Mouse (Mus musculus): Measurements from ENCODE around the gene Il1a.
A peak's percentile ranks its signal among the peaks of the same experiment; 100 is the strongest.

The Il1a gene

DNA sequence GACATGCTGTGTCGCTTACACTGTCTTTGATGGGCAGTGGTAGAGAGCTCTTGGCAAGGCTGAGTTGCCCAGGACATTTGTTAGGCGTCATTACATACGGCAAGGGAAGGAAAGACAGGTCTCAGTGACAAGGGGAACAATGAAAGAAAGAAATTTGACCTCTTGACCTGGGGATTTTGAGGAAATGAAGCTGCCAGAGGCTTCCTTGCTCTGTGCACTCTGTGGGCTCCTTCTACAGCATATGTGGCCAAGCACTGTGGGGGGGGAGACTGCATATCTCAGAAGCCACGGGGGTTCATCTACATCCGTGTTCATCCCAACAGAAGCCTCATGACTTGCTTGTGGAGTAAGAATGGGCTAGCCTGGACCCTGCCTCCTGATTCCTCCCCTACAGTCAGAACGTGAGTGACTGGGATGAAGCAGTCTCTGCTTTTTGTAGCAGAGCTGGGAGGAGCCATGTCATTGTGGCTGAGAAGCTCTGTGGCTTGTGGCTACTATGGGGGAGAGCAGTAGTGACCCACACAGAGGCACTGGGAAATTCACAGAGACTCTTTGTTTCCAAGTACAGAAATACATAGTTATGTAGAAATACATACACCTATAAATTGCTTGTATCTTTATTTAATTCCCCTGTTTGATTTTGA is 48.5 kb downstream of the Il1a start:
- no peak for DNase-seq

DNA sequence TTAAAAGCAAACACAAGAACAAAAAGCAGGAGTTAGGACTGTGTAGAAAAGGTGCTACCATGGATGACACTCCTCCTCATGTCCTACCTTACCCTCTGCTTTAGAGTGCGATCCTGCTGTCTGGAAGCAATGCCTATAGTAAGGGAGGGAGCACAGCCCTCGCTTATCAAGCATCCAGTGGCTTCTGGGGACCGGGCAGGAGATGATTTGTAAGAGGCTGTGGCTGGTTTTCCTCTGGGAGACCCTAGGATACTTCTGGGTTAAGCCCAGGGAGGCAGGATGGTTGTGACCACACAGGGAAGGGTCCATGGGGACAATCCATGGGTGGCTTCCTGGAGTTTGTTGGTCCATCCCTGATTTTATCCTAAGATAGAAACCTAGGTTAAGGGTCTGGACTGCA is 49.1 kb downstream of the Il1a start:
- DNase-seq, result no peak

DNA sequence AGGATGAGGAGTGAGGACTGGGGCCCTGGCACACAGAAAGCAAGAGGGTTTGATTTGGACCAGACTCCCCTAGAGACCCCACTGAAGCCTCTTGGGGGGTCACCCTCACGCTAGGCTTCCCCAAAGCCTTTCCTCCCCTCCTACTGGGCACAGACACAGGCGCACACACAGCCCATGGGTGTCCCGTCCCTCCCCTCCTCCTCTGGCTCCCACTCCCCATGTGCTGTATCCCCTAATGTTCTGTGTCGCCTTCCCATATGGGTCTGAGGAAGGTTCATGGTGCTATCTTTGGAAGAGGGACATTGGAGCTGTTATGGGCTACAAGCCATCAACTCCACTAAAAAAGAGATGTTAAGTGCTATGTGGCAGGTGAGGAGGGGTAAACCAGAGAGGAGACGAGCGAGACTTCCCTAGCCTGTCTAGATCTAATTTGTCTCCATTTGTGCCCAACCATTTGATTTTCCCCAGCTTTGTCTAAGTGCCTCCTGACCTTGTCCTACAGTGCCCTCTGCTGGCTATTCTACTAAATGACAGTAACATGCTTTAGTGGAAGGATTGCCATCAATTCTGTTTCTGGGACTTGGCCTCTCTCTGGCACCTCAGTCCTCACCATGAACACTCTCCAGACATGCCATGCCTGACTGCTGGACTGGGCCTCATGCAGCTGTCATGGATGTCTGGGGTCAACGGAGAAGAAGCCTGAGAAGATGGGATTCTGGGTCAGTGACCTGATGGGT is 51.1 kb downstream of the Il1a start:
- peak; percentile 75 for DNase-seq

DNA sequence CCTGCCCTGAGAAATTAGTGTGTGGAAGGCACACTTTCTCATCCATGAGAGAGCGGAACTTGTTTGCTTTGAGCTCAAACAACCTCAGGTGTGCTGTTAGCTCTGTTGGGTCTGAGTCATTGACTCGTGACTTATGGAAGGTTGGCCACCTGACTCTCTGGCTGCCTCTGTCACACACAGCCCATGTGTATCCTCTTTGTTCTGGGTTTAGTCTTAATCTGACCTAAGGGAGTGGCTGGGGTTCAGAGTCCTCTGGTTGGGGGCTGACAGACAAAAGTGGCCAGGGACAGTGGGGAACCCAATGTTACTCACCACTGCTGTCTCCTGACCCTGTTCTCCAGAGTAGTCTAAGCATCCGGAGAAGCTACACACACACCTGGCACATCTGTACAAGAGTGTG is 51.7 kb downstream of the Il1a start:
- DNase-seq, result no peak

GRCm38 (mm10) chr2:129256006-129256405 is 53.8 kb downstream of the Il1a start:
- no peak for DNase-seq

GRCm38 (mm10) chr2:129254076-129254475 is 55.7 kb downstream of the Il1a start:
- DNase-seq, result no peak

GRCm38 (mm10) chr2:129253631-129253970 is 56.2 kb downstream of the Il1a start:
- no peak for DNase-seq

GRCm38 (mm10) chr2:129252836-129253630 is 56.7 kb downstream of the Il1a start:
- no peak for DNase-seq
